Mouse (Mus musculus): ENCODE data around the gene Lrriq3.

DNA sequence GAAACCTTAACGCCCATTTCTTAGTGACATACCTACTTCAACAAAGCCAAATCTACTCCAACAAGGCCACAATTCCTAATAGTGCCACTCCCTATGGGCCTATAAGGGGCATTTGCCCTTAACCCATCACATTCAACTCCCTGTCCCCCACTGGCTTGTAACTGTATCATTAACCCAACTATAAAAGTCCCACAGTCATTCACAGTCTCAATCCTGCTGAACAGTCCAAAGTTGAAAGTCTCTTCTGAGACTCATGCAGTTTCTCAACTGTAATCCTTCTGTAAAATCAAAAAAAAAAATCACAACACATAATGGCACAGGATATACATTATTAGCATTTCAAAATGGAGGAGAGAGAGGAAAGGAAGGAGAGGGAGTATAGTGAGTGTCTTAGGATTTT is 6.0 kb downstream of the Lrriq3 start:
- TF ChIP-seq POLR2A (IDR thresholded peaks at IDR 0.05; ENCODE audit: extremely low read depth, insufficient read depth, low read length) = no peak
- no peak for TF ChIP-seq CTCF (IDR thresholded peaks at IDR 0.05; ENCODE audit: low read depth, low read length)

Data from liver, adult 2 months (tissue).